Mouse (Mus musculus): Measurements from ENCODE around the gene Aunip.

Gene Aunip

GRCm38 (mm10) chr4:134551494-134552316 lies 40.9 kb downstream of the Aunip start, which contains the start of gene Selenon:
Gene Selenon, minus strand, starts transcription at chr4:134552166.
- DNase-seq (ENCODE audit: inconsistent ontology term), result peak; percentile 81

GRCm38 (mm10) chr4:134553631-134554030 lies 42.8 kb downstream of the Aunip start:
- peak; percentile 14 for DNase-seq (ENCODE audit: inconsistent ontology term)

- no peak for DNase-seq (ENCODE audit: inconsistent ontology term)
These were observed 45.3 kb downstream of the Aunip start for GRCm38 (mm10) chr4:134555956-134556580.

DNA sequence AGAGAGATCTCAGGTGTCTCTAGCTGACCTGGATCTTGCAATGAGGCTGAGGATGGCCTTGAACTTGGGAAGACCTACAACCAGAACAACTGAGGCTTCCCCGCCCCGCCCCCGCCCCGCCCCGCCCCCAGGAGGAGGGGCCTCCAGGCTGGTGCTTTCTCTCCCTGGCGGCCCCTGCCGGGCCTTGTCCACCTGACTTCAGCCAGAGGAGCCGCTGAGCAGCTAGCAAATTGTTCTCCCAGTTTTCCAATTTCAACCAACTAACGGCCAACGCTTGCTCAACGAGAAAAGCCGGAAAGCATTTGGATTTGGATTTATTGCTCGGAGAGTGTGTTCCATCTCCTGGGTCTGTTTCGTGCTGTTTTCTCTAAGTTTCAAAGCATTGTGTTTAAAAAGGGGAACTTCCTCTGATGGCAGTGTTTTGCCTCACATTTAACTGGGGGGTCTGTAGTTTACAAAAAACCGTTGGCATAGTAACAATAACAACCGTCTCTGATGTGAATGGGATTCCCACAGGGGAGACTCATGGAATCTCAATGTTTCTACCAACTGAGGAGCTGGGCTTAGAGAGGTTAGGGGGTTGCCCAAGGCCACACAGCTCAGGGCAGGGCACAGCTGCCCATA lies 46.9 kb downstream of the Aunip start:
- DNase-seq (ENCODE audit: inconsistent ontology term), result no peak

DNA sequence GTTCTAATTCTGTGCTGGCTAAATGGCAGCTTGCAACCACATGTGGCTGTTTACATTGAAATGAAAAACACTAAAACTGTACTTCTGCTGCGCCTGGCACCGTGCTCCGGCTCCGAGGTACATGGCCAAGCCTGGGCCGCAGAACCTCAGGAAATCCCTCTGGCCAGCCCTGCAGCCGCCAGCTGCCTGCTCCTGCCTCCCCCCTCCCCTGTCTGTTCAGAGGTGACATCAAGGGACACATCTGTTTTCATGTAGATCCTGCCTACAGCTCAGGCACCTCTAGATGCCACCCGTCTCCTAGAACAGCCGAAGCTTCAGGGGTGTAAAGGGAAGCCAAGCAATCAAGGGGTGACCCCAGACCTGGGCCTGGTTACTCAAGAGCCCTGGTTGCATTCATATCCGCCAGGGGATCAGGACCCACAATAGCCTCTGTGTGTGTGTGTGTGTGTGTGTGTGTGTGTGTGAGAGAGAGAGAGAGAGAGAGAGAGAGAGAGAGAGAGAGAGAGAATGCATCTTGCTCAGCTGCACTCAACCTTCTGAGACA lies 47.8 kb downstream of the Aunip start:
- no peak for DNase-seq (ENCODE audit: inconsistent ontology term)

GRCm38 (mm10) chr4:134559154-134559553 lies 48.4 kb downstream of the Aunip start:
- no peak for DNase-seq (ENCODE audit: inconsistent ontology term)

DNA sequence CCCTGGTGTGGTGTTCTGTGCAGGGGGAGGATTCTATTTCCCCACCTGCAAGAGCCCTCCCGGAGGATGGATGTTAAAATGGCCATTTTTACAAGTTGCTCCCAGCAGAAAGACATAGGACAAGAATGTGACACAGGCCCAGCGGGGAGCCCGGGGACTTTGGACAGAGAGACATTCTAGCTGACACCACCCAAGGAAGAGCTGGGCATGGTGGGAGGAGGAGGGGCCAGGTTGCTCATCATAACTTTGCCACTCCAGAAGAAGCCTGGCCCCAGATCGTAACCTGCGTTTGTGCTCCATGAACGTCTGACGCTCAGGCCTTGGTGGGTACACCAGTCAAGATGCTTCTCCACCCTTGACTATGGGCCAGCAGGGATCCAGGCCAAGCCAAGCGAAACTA lies 49.9 kb downstream of the Aunip start:
- DNase-seq (ENCODE audit: inconsistent ontology term), result no peak

GRCm38 (mm10) chr4:134562014-134562413 lies 51.2 kb downstream of the Aunip start:
- no peak for DNase-seq (ENCODE audit: inconsistent ontology term)

- no peak for DNase-seq (ENCODE audit: inconsistent ontology term)
These were observed 52.8 kb downstream of the Aunip start for GRCm38 (mm10) chr4:134563624-134564023.

DNA sequence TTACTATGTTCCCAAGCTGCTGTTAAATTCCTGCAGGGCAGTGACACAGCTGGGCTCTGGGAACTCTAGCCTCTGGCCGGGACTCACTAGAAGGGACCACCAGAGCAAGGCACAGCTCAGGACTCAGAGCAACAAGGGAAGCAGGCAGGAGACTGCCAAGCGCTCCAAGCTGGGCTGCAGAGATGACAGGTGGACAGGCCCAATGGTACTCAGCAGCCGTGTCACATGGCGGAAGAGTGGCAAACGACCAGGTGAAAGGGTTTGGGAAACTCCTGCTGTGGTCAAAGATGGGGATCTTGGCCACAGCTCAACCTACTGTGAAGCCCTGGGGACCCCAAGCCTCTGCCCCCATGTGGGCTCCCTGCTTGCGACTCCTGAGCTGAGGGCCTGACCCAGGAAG lies 53.3 kb downstream of the Aunip start:
- DNase-seq (ENCODE audit: inconsistent ontology term), result no peak

GRCm38 (mm10) chr4:134567377-134568226 lies 56.8 kb downstream of the Aunip start:
- peak; percentile 83 for DNase-seq (ENCODE audit: inconsistent ontology term)

- DNase-seq (ENCODE audit: inconsistent ontology term), result no peak
These were observed 58.4 kb downstream of the Aunip start for GRCm38 (mm10) chr4:134569205-134569604.

DNA sequence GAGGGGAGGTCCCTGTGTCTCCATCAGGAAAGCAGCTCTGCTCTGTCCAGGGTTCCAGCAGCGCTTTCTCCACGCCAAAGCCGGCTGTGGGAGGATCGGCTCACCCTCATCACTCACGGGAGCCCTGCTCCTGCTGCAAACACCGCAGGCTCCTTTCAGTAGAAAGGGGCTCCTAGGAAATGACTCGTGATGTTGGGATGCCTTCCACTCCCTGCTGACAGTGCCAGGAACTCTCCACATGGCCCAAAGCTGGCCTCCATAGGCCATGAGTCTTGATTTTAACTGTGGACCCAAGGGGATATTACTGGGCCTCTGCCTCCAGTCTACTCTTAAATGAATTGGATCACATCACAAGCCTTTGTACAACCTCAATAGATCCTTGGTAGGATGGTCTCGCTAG lies 59.0 kb downstream of the Aunip start:
- no peak for DNase-seq (ENCODE audit: inconsistent ontology term)

DNA sequence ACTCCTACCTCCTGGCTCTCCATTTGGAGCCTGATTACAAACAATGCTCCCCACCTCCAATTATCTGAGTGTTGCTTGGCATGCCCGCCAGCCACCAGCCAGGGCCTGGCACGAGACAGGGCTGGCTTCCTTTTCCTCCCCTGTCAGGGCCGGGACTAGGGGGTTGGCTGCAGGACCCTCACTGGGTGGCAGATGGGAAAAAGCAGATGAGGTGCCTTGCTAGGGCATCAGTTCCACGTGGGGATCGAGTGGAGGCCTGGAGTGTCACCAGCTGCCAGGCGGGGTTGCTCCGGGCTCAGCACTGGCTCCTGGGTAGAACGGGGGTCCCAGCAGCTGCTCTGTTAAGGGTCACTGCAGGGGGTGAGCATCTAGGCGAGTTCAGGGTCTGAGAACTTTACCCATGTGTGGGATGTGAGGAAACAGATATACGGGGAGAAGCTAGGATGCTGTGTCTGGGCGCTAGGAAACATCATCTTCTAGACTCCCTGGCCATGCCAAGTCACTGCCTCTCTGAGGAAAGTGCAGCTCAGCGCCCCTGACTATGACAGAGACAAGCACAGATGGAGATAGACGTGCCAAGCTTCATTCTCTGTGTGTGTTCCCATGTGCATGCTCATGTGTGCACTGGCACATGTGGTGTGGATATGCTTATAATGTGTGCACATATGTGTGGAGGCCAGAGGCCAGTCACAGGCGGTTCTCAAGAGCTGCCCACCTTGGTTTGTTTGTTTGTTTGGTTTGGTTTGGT lies 60.1 kb downstream of the Aunip start:
- no peak for DNase-seq (ENCODE audit: inconsistent ontology term)

GRCm38 (mm10) chr4:134572449-134573300 lies 61.9 kb downstream of the Aunip start:
- no peak for DNase-seq (ENCODE audit: inconsistent ontology term)
